Mouse (Mus musculus) c-Kit-negative CD71-positive TER-119-positive erythroid progenitor cells, embryonic 14.5 days (primary cell): ENCODE results near the gene Lta.

ENCODE experiments used
- DNase-seq: peaks from one replicate; pipeline ENCODE4 v3.0.0-alpha.2; 2013; ENCODE audit warnings: low read depth, low spot score

Lta gene

DNA sequence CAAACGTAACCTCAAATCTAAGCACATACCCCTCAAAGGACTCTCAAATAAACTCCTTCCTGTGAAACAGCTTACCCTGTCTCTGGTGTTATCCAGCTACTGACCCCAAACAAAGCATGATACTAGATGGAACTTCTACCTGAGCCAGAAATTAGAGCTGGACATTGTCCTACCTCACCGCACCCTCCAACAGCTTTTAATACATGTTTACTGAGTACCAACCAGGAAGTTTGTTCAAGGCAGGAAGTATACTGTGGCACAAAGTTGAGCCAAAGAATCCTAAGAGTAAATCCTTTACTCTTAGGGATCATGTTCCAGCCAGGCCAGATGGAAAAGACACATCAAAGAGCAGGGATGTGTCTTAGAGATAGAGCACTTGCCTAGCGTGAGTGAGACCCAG, 5.4 kb upstream of the Lta start:
- no peak for DNase-seq

DNA sequence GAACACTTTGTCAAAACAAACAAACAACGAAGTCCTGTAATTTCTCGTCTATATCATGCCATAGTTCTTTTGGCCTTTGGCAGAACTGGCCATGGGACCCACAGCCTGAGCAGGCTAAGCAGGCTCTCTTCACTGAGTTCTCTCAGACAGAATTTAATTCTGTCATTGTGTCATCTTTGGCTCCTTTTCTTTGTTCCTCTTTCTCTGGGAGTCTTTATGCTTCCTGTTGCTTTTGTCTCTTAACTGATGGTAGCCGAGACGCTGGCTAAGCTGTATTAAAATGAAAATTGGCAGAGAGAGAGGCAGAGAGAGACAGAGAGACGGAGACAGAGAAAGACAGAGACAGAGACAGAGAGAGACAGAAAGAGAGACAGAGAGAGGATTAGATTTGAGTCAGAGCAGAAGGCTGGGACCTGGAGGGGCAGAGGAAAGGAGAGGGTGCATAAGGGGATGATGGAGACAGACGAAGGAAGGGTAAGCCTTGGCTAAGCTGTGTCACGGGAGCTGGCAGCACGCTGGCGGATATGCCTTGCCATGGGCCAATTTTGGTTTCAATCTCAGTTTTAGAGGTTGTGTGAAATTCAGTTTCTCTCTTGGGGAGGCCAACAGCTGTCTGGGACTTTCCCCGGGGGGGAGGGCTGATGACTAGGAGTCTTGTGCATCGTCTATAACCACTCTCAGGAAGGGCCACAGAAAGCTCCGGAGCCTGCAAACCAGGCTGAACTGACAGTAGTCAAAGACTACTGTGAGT, 4.8 kb upstream of the Lta start:
- DNase-seq: no peak

DNA sequence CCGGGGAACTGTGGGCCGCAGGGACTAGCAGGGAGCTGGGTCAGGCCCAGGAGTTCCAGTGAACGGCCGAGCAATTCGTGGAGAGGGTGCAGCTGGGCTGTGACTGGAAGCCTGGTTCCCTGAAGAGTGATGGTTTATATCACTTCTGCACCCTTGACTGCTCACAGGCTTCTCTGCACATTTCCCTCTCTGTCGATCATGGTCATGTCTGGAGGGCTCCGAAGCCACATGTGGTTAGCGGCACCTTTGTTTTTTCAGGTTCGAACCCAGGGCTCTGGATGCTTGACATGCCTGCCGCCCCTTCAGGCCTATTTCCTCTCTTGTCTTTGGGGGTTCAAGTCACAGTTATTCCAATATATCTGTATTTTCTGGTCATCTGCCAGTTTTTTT, 224 bp upstream of the Lta start:
- DNase-seq: no peak

DNA sequence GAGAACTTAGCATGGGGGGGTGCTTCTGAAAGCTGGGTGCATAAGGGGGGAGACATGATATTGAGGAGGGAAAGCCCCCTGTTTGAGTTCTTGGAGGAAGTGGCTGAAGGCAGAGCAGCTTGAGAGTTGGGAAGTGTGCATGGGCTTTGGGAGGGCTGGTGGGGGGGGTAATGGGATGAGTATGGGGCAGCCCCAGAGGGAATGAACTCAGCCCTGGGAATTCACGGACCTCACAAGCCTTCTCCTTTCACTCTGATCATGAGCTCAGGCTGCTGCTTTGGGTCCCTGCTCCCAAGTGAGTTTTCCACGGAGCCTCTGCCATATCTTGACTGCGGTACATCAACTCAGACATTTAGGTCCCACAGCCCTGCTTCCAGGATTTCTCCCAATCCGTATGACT, 2.7 kb downstream of the Lta start:
- DNase-seq: no peak

DNA sequence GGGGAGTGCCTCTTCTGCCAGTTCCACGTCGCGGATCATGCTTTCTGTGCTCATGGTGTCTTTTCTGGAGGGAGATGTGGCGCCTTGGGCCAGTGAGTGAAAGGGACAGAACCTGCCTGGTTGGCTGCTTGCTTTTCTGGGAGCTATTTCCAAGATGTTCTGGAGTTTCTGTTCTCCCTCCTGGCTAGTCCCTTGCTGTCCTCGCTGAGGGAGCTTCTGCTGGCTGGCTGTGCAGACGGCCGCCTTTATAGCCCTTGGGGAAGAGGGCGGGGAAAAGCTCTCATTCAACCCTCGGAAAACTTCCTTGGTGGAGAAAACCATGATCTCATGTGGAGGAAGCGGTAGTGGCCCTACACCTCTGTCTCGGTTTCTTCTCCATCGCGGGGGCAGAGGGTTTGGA, 3.4 kb downstream of the Lta start, which contains the start of gene Tnf:
Gene Tnf, minus strand, starts transcription at position 221 of the 400 bp plus-strand sequence.
- DNase-seq: no peak

DNA sequence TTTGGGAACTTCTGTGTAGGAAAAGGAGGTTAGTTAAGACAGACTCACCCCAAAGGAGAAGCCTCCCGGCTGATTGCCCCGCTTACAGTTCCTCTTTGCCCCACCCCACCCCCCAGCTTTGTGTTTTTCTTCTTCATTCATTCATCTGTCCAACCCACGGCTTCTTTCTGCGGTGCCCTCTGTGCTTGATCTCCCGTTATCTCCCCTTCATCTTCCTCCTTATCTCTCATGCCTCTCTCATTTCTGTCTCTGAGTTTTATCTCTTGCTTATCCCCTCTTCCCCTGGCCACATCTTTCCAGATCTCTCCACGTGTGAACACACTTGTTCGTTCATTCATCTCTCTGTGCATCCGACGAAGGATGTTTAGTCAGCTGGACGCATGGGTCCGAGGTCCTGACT, 4.0 kb downstream of the Lta start:
- no peak for DNase-seq

DNA sequence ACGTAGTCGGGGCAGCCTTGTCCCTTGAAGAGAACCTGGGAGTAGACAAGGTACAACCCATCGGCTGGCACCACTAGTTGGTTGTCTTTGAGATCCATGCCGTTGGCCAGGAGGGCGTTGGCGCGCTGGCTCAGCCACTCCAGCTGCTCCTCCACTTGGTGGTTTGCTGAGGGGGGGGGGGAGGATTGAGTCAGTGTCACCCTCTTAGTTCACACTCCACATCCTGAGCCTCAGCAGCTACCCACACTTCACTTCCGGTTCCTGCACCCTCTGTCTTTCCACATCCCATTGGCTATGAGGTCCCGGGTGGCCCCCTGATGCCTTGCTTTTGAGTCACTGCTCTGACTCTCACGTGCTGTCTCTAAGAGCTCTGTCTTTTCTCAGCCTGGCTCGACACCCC, 4.8 kb downstream of the Lta start:
- DNase-seq: no peak

DNA sequence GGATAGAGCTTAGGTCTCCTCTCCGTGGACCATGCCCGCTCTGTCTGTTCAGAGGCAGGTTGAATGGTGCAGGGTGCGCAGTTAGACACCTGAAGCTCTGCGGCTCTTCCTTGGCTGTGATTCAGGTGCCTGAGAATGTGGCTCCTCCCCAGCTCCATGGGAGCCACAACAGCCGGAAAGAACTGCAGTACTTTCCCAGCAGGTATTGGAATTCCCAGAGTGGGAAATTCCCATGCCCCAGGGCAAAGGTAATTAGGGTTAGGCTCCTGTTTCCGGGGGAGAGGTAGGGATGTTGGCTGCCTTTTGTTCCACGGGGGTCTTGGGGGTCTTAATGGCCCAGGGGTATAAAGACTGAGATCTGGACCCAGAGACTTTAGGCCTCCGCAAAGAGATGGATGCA, 6.2 kb downstream of the Lta start:
- DNase-seq: no peak

DNA sequence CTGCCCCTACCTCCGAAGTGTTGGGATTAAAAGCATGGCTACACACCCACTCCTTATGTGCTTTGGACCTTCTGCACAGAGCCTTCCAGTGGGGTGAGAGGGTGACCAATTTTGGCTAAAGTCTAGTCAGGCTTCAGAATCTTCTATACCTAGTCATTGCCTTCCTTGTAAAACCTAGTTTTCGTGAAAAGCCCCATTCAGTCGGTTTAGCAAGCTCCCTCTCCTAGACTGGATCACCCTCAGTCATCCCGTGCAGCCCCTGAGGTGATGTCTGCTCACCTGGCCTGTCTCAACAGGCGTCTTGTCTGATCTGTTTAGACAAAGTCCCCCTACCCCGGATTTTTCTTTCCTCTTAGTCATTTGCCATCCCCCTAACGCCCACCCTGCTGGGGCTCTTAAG, 7.1 kb downstream of the Lta start:
- no peak for DNase-seq

DNA sequence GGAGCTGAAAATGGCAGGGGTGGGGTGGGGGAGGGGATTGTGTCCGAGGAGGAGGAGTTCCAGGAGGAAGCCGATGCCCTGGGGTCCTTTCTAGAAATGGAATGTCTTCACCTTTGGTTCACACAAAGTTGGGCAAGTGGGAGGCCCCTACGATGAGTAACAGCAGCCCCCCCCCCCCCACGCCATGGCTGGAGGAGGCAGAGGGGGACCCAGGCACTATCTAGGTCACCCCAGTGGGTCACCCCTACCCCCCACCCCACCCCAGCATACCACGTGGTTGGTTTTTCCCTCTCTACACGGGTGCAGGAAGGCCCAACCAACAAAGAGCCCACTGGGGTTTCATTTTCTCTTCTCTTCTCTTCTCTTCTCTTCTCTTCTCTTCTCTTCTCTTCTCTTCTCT, 8.0 kb downstream of the Lta start:
- no peak for DNase-seq

DNA sequence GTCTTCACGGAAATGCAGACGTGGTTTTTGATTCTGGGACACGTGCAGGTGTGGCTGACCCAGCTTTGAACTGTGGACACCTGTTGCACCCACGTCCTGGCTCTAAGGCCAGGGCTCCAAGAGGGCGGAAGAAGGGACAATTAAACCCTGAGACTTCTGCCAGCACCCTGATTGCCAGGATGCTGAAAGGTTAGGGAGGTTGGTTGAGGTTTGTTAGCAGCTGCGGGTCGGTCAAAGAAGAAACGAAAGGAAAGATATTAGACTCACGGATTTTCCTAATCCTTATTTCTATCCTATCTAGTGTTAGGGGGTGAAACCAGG, 8.9 kb downstream of the Lta start:
- DNase-seq: no peak

DNA sequence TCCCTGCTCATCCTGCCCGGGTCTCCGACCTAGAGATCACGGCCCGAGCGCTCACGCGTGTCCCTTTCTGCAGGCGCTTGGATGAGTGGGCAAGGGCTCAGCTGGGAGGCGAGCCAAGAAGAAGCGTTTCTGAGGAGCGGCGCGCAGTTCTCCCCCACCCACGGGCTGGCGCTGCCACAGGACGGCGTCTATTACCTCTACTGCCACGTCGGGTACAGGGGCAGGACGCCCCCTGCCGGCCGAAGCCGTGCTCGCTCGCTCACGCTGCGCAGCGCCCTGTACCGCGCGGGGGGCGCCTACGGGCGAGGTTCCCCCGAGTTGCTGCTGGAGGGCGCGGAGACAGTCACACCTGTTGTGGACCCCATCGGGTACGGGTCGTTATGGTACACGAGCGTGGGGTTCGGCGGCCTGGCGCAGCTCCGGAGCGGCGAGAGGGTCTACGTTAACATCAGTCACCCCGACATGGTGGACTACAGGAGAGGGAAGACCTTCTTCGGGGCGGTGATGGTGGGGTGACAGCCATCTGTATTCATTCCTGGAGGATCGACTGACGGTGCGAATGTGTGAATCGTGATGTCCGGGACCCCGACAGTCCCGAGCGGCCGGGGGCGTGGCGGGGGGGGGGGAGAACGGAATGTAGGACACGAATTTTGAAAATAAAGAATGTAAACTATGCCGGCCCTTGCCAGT, 9.4 kb downstream of the Lta start:
- peak; percentile 19 for DNase-seq

DNA sequence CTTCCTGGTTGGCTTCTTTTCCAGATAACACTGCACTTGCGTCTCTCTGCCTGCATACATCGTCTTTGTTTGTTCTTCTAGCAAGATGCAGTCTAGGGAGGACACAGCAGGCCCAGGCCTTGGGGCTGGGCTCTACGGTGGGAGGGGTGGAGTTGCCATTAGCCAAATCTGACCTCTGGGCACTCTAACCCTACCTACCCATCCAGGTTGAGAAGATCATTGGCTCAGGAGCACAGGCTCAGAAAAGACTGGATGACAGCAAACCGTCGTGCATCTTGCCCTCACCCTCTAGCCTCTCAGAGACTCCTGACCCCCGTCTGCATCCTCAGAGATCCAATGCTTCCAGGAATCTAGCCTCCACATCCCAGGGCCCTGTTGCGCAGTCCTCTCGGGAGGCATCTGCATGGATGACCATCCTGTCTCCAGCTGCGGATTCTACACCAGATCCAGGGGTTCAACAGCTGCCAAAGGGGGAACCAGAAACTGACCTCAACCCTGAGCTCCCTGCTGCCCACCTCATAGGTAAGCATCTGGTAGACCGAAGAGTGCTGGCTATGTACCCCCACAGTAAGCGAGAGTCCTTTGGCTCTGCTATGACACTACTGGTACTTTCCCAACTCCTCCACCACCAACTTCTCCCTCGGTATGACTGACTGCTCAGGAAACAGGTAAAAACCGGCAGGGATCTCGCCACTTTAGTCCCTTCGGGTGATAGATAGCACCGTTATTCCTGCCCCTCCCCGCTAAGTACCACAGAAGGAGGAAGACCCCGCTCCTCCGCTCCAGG, 10.1 kb downstream of the Lta start:
- DNase-seq: no peak

DNA sequence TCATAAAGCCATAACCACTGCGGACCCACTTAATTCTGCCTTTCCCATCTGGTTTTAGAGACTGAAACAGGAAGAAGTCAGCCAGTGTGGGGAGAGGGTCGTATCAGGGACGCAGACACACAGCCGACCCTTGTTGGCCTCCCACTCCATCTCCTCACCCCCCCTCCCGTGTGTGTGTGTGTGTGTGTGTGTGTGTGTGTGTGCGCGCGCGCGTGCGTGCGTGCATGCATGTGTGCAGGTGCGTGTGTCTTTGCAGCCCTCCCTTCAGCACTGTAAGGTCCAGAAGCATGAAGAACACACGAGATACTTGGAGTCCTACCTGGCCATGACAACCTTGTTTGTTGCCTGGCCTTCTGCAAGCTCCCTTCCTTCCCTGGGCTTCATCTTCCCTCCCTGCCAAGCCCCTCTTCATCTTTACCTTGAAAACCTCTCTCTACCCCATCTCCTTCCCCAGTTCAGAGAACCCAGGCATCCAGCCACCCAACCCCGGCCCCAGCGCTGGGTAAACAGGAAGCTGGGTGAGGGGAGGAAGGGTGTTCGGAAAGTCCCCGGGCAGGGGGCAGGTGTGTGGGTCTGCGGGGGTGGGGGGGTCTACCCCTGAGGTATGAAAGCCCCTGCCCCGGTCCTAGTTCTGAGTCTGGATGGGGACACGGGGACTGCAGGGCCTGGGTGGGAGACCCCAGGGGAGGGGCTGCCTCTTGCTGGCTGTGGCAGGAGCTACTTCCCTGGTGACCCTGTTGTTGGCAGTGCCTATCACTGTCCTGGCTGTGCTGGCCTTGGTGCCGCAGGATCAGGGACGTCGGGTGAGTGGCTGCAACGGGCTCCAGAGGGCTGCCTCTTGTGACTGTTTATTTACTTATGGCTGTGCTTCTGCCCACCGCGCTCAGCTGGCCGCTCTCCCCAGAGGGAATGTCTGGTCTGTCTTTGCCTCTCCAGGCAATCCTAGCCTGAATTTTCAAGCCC, 11.0 kb downstream of the Lta start, which contains the start of gene Ltb:
Gene Ltb, plus strand, starts transcription at position 559 of the 963 bp plus-strand sequence.
- no peak for DNase-seq

DNA sequence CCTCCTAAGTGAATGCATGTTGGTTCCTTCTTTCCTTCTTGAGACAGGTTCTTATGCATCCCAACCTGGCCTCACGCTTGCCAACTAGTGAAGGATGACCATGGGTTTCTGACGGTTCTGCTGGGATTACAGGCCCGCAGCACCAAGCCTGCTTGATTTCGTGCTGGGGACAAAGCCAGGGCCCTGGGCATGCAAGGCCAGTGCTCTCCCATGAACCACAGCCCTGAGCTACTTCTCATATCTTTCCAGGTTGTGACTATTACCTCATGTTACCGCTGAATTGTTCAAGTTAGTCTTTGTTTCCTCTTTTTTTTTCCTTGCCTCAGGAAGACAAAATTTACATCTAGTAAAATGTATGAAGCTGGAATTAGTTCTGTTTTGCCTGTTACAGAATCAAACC, 12.2 kb downstream of the Lta start:
- no peak for DNase-seq

DNA sequence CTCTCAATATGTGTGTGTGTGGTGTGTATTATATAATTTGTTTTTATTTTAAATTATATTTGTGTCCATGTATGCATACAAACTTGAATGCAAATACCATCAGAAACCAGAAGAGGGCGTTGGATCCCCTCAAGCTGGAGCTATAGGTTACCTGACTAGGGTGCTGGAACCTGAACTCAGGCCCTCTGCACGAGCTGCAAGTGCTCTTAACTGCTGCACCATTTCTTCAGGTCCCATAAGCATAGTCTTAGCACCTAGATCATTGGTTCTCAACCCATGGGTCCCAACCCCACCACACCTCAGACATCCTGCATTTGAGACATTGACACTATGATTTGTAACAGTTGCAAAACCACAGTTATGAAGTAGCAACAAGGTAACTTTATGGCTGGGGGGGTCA, 13.4 kb downstream of the Lta start:
- no peak for DNase-seq

DNA sequence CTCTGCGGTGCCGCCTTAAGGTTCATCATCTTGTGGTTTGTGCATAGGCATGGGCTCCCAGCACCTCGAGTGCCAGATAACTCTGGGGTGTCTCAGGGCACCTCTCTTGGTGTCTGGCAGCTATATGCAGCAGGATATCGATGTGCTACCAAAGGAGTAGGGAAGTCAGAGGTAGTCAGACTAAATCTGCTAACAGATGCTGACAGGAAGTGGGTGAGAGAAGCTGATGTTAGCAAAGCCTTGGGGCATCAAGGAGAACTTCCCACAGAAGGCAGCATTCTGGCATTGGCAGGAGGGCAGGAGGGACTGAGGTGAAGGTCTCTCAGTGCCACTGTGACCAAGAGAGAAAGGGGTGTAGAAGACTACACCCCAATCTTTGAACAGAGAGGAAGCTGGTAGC, 15.1 kb downstream of the Lta start:
- no peak for DNase-seq

DNA sequence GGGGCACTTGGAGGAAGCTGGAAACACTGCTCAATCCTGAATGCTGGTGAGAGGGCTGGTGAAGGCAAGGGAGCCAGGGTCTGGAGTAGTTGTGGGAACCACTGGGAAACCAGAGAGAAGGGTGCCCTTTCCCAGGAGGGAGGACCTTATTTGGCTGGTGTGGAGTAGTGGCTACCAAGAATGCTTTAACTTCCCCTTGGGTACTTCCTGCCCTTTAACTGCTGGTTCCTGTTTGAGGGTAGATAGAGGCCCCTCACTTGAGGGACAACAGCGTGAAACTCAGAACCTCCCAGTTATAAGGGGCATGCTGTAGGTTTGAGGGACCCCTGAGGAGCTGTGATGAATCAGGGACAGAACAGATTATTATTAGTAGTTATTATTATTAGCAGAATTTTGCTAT, 16.0 kb downstream of the Lta start:
- no peak for DNase-seq

DNA sequence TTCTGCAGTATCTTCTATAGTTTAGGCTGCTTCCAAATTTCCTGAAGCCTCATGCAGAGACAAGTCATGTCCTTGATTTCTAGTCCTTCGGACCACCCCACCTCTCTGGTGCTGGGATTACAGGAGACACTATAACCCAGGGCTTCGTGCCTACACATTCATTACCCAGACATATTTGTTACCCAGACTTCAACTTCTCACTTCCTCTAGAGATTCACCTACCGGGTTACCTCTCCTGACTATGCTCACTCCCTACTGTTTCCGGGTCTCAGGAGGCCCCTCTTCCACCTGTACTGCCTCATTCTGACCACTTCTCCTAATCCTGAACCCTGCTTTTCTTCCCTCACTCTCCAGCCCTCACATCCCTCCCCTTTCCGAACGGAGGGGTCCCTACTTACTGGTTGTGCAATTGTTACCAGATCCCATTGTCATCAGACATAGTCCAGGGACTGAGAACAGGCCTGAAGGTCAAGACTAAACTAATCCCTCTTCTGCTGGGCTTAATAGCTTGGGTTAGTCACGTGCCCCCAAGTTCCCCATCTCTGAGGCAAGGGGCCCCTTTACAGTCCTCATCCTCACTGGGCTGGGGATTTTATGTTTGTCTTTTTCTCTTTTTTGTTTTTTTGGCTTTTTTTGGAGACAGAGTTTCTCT, 17.1 kb downstream of the Lta start, which contains the start of gene Lst1:
Gene Lst1, minus strand, starts transcription at position 481 of the 652 bp plus-strand sequence.
- DNase-seq: no peak

DNA sequence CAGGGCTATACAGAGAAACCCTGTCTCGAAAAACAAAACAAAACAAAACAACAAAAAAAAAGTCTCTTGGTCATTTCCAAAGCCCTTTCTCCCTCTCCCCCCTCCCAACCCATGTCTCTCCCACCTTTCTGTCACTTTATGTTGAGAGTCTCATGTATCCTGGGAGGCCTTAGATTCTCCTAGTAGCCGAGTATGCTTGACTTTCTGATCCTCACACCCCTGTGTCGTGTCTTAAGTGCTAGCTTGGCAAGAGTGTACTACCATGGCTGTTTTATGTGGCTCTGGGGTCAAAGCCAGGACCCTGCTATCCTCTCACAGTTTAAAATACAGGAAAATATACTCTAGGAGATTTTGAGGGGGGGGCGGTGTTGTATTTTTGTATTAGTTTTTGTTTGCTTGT, 17.8 kb downstream of the Lta start:
- no peak for DNase-seq

DNA sequence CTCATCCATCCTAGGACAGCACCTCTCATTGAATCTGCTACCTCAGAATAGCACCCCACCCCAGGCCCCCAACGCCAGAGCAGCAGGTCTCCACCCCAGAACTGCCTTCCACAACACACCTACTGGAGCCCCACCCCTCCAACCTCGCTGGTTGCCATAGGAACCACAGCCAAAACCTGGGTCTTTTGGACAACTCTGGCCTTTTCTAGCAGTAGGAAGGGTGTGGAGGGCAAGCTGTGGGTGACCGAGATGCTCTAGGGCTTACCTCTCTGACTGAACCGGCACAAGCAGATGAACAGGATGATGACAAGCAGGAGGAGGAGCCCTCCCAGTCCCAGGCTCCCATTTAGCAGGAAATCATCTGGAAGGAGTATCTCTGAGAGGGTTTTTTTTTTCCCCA, 18.5 kb downstream of the Lta start:
- DNase-seq: no peak
